Comparison of ENCODE assay signal across 18 mouse cellular contexts in genomic region chr6:72121301-72121700, GRCm38 (mm10). TPM values are rescaled to one million over a fixed set of nuclear protein-coding genes. Genes with fewer than 3 reads are reported as not detected.
A peak's percentile ranks its signal among the peaks of the same experiment; 100 is the strongest.
DNase-seq lines count a peak whose midpoint lies in the region; ATAC-seq and TF ChIP-seq lines count a peak whose summit lies in the region.
"Had no signal": no experiment of that assay in that cellular context is flagged by ENCODE, and none has a peak within 500 bp of the region (broad histone marks: within the 10 kb centered on the region; RNA-seq: fewer than 3 reads in every experiment).

No protein-coding gene starts in this region.

- no peak for TF ChIP-seq POLR2A in lung, adult 2 months (IDR thresholded peaks at IDR 0.05; ENCODE audit: borderline replicate concordance, extremely low read depth, low read depth, low read length)

- H3K9ac ChIP-seq in lung, embryonic 14.5 days, result no peak overlapping the region
- H3K9ac ChIP-seq: limb, embryonic 13.5 days; midbrain, embryonic 12.5 days; neural tube, embryonic 15.5 days had no signal

- H3K9me3 ChIP-seq in lung, embryonic 14.5 days (ENCODE audit: low read depth, low read length), result no peaks in the 10 kb centered on the region
- H3K9me3 ChIP-seq: limb, embryonic 13.5 days; midbrain, embryonic 12.5 days; neural tube, embryonic 15.5 days had no signal

- DNase-seq in gastrocnemius, adult 18-20 months (ENCODE audit: low spot score), result peak; percentile 70
- no peak for DNase-seq in gastrocnemius, adult 8-10 months (ENCODE audit: low spot score in 2 of 2)
- peak; percentile 80 for DNase-seq in lung, embryonic 14.5 days
- DNase-seq in lung, adult 2 months, result no peak
- peak; percentile 52 to 59 for DNase-seq in kidney, postnatal 4 days
- DNase-seq in skeletal muscle tissue, adult 2 months (ENCODE audit: low read depth, low spot score), result peak; percentile 75
- no peak for DNase-seq in right cerebral cortex, postnatal 14 days
- no peak for DNase-seq in right cerebral cortex, adult 18-20 months
- DNase-seq: adrenal gland, postnatal 10 days; B cell, adult 2 months; cerebellum, adult 11 months; spleen, adult 18-20 months; thymus, postnatal 14 days had no signal

- no peak overlapping the region for H3K4me2 ChIP-seq in lung, embryonic 14.5 days
- H3K4me2 ChIP-seq: limb, embryonic 13.5 days; midbrain, embryonic 12.5 days; neural tube, embryonic 15.5 days had no signal

- H3K27ac ChIP-seq in lung, embryonic 14.5 days (ENCODE audit: low read depth), result no peak overlapping the region
- H3K27ac ChIP-seq: layer of hippocampus, adult 2 months; limb, embryonic 13.5 days; midbrain, embryonic 12.5 days; neural tube, embryonic 15.5 days had no signal

- WGBS in lung, embryonic 14.5 days, result 36% methylated on average over 3 of the region's 3 CpGs
- 47% methylated on average over 3 of the region's 3 CpGs for WGBS in lung, adult 2 months

- no peaks in the 10 kb centered on the region for H3K27me3 ChIP-seq in lung, embryonic 14.5 days (ENCODE audit: insufficient read depth, low read length)
- H3K27me3 ChIP-seq: limb, embryonic 13.5 days; midbrain, embryonic 12.5 days; neural tube, embryonic 15.5 days had no signal

- H3K4me3 ChIP-seq in lung, embryonic 14.5 days (ENCODE audit: low read depth, low read length), result no peak overlapping the region
- no peak overlapping the region for H3K4me3 ChIP-seq in lung, adult 2 months (replicated peaks; ENCODE audit: extremely low read depth, low read depth, low read length)
- H3K4me3 ChIP-seq: layer of hippocampus, adult 2 months; limb, embryonic 13.5 days; midbrain, embryonic 12.5 days; neural tube, embryonic 15.5 days had no signal

- ATAC-seq in lung, embryonic 14.5 days (ENCODE audit: insufficient read depth), result peak; percentile 73; the same call in 1 of the 2 replicates
- ATAC-seq: forebrain, embryonic 16.5 days had no signal

- no peaks in the 10 kb centered on the region for H3K4me1 ChIP-seq in lung, embryonic 14.5 days (ENCODE audit: insufficient read depth)
- H3K4me1 ChIP-seq in lung, adult 2 months (ENCODE audit: control insufficient read depth, insufficient read depth, low read length), result peaks cover 4% of the 10 kb centered on the region; the same call in 1 of the 2 replicates
- H3K4me1 ChIP-seq: limb, embryonic 13.5 days; midbrain, embryonic 12.5 days had no signal

- no peaks in the 10 kb centered on the region for H3K36me3 ChIP-seq in lung, embryonic 14.5 days (ENCODE audit: insufficient read depth)
- H3K36me3 ChIP-seq: limb, embryonic 13.5 days; midbrain, embryonic 12.5 days; neural tube, embryonic 15.5 days had no signal

- TF ChIP-seq CTCF in lung, embryonic 14.5 days (IDR thresholded peaks at IDR 0.05; ENCODE audit: low read depth), result no peak
- no peak for TF ChIP-seq CTCF in lung, adult 2 months (IDR thresholded peaks at IDR 0.05; ENCODE audit: insufficient read depth, low read length)

RNA-seq across cellular contexts. Expression of gene St3gal5, which starts 23.9 kb away (rescaled TPM):
- 10 to 100 TPM; 58.1 to 85.3 TPM for total RNA-seq in gastrocnemius, adult 18-20 months (2021)
- total RNA-seq in gastrocnemius, adult 8-10 months (2022), result 10 to 100 TPM; 48.5 to 85.9 (median 71.1) TPM
- 33.8 and 36.5 TPM in 2 replicates for polyA plus RNA-seq in lung, embryonic 14.5 days (2014; fragmentation: Nextera tagmentation; extraction: Ambion mirVana)
- 26.7 and 28.3 TPM in 2 replicates for polyA plus RNA-seq in lung, adult 2 months (2012; rRNA removed)

Comparison
In these comparisons a context has a peak if more than half of its experiments do, and no peak if none do; other contexts are left out.
1. DNase-seq: peak in gastrocnemius, adult 18-20 months (single experiment), lung, embryonic 14.5 days (single experiment), kidney, postnatal 4 days (2 of 2) and skeletal muscle tissue, adult 2 months (single experiment); none in gastrocnemius, adult 8-10 months (0 of 2), lung, adult 2 months (single experiment), right cerebral cortex, postnatal 14 days (single experiment) and right cerebral cortex, adult 18-20 months (single experiment).